Mouse (Mus musculus) midbrain, embryonic 15.5 days (tissue): ENCODE data around the gene Tspan18. TPM values are rescaled to one million over a fixed set of nuclear protein-coding genes. Genes with fewer than 3 reads are reported as not detected.

Experiments used
- ATAC-seq: fragments of 200-750 bp; cut with Nextera tagmentation; replicated peaks from 2 replicates; pipeline ENCODE4 v1.8.0; 2017; ENCODE audit warnings: moderate TSS enrichment
- H3K27ac ChIP-seq: fragments of 300-500 bp; sonication (generic); 2 replicates; pipeline ENCODE4 v1.5.1; 2015; ENCODE audit warnings: mild to moderate bottlenecking, inconsistent platforms
- H3K27me3 ChIP-seq: fragments of 300-500 bp; sonication (generic); replicated peaks from 2 replicates; pipeline ENCODE4 v1.6.1; 2015; ENCODE audit warnings: inconsistent platforms
- H3K36me3 ChIP-seq: fragments of 300-500 bp; sonication (generic); replicated peaks from 2 replicates; pipeline ENCODE4 v1.6.1; 2015; ENCODE audit warnings: inconsistent platforms
- H3K4me1 ChIP-seq: fragments of 300-500 bp; sonication (generic); 2 replicates; pipeline ENCODE4 v1.6.1; 2015; ENCODE audit warnings: inconsistent platforms
- H3K4me2 ChIP-seq: fragments of 300-500 bp; sonication (generic); 2 replicates; pipeline ENCODE4 v1.6.1; 2015; ENCODE audit warnings: inconsistent platforms, mild to moderate bottlenecking, moderate library complexity
- H3K4me3 ChIP-seq: fragments of 300-500 bp; sonication (generic); 2 replicates; pipeline ENCODE4 v1.5.1; 2015; ENCODE audit warnings: mild to moderate bottlenecking, inconsistent platforms
- H3K9ac ChIP-seq: fragments of 300-500 bp; sonication (generic); 2 replicates; pipeline ENCODE4 v1.6.1; 2015; ENCODE audit warnings: mild to moderate bottlenecking, inconsistent platforms
- H3K9me3 ChIP-seq: fragments of 300-500 bp; sonication (generic); 2 replicates; pipeline ENCODE4 v1.6.1; 2016; ENCODE audit warnings: inconsistent platforms
- WGBS: fragments of 180-500 bp; shearing (Covaris S2); methylation state at CpG from one replicate; pipeline ENCODE4 v1.1.7; 2015; ENCODE audit warnings: mixed read lengths; 5-methylcytosine and 5-hydroxymethylcytosine counted together
- polyA plus RNA-seq: library from polyadenylated mRNA; unstranded; fragments of >200 nt; fragmentation: Nextera tagmentation; extraction: Ambion mirVana; gene quantifications from 2 replicates; pipeline ENCODE4 v1.2.1, GENCODE M21; 2015

Tspan18 gene
- polyA plus RNA-seq, 1 experiment from 2014 or later, result 22.6 TPM

GRCm38 (mm10) chr2:93180077-93180844 is 154.0 kb downstream of the Tspan18 start:
- H3K9me3 ChIP-seq, result no peaks in the 10 kb centered on the region
- peak overlapping the region; percentile 56 for H3K4me2 ChIP-seq
- peak overlapping the region; percentile 30 for H3K4me3 ChIP-seq
- no peaks in the 10 kb centered on the region for H3K36me3 ChIP-seq
- 1% methylated on average over 41 of the region's 41 CpGs for WGBS
- peak; percentile 44; the same call in 1 of the 2 replicates for ATAC-seq
- peak overlapping the region; percentile 51 for H3K9ac ChIP-seq
- peak overlapping the region; percentile 75 for H3K27ac ChIP-seq
- H3K4me1 ChIP-seq, result peaks cover 40% of the 10 kb centered on the region
- no peaks in the 10 kb centered on the region for H3K27me3 ChIP-seq

- Histone ChIP-seq H3K27ac (no peak overlapping the region), H3K4me3 (no peak overlapping the region), H3K4me2 (peak overlapping the region; percentile 56; the same call in 1 of the 2 replicates), H3K36me3 (no peaks in the 10 kb centered on the region), H3K9me3 (no peaks in the 10 kb centered on the region), H3K9ac (no peak overlapping the region), H3K27me3 (no peaks in the 10 kb centered on the region), H3K4me1 (peaks cover 44% of the 10 kb centered on the region)
- no peak for ATAC-seq
- WGBS, result 47% methylated on average over 5 of the region's 5 CpGs
Measured at GRCm38 (mm10) chr2:93179603-93180002, 154.7 kb downstream of the Tspan18 start.

GRCm38 (mm10) chr2:93178313-93178677 is 156.0 kb downstream of the Tspan18 start:
- Histone ChIP-seq H3K27ac (no peak overlapping the region), H3K9ac (no peak overlapping the region), H3K36me3 (no peaks in the 10 kb centered on the region), H3K4me3 (no peak overlapping the region), H3K9me3 (no peaks in the 10 kb centered on the region), H3K4me1 (peaks cover 53% of the 10 kb centered on the region), H3K4me2 (no peak overlapping the region), H3K27me3 (no peaks in the 10 kb centered on the region)
- ATAC-seq, result no peak
- WGBS, result 81% methylated on average over 4 of the region's 4 CpGs

GRCm38 (mm10) chr2:93177668-93178312 is 156.5 kb downstream of the Tspan18 start:
- no peak overlapping the region for H3K9ac ChIP-seq
- H3K27me3 ChIP-seq, result no peaks in the 10 kb centered on the region
- no peak overlapping the region for H3K4me2 ChIP-seq
- peak; percentile 29; the same call in 1 of the 2 replicates for ATAC-seq
- WGBS, result 67% methylated on average over 20 of the region's 20 CpGs
- H3K27ac ChIP-seq, result peak overlapping the region; percentile 55; the same call in 1 of the 2 replicates
- no peaks in the 10 kb centered on the region for H3K9me3 ChIP-seq
- peaks cover 53% of the 10 kb centered on the region for H3K4me1 ChIP-seq
- H3K4me3 ChIP-seq, result no peak overlapping the region
- H3K36me3 ChIP-seq, result no peaks in the 10 kb centered on the region

- Histone ChIP-seq H3K4me3 (no peak overlapping the region), H3K27ac (peak overlapping the region; percentile 75), H3K36me3 (no peaks in the 10 kb centered on the region), H3K4me2 (peak overlapping the region; percentile 9; the same call in 1 of the 2 replicates), H3K4me1 (peaks cover 53% of the 10 kb centered on the region), H3K9me3 (no peaks in the 10 kb centered on the region), H3K9ac (no peak overlapping the region; the same call in 1 of the 2 replicates), H3K27me3 (no peaks in the 10 kb centered on the region)
- WGBS, result 5% methylated on average over 17 of the region's 17 CpGs
- peak; percentile 41; the same call in 1 of the 2 replicates for ATAC-seq
Measured at GRCm38 (mm10) chr2:93176871-93177667, 157.2 kb downstream of the Tspan18 start.

- Histone ChIP-seq H3K36me3 (no peaks in the 10 kb centered on the region), H3K4me3 (no peak overlapping the region), H3K4me2 (peak overlapping the region; percentile 9; the same call in 1 of the 2 replicates), H3K4me1 (peaks cover 53% of the 10 kb centered on the region), H3K9ac (no peak overlapping the region; the same call in 1 of the 2 replicates), H3K27ac (peak overlapping the region; percentile 75), H3K9me3 (no peaks in the 10 kb centered on the region), H3K27me3 (no peaks in the 10 kb centered on the region)
- ATAC-seq, result no peak
- WGBS, result 23% methylated on average over 4 of the region's 4 CpGs
Measured at GRCm38 (mm10) chr2:93176193-93176798, 158.0 kb downstream of the Tspan18 start.

- peak overlapping the region; percentile 75 for H3K27ac ChIP-seq
- peaks cover 54% of the 10 kb centered on the region for H3K4me1 ChIP-seq
- H3K9me3 ChIP-seq, result no peaks in the 10 kb centered on the region
- ATAC-seq, result no peak
- no peak overlapping the region for H3K4me2 ChIP-seq
- no peak overlapping the region for H3K4me3 ChIP-seq
- no peaks in the 10 kb centered on the region for H3K27me3 ChIP-seq
- no peak overlapping the region for H3K9ac ChIP-seq
- H3K36me3 ChIP-seq, result no peaks in the 10 kb centered on the region
- WGBS, result 55% methylated on average over 2 of the region's 2 CpGs
Measured at GRCm38 (mm10) chr2:93175721-93176120, 158.6 kb downstream of the Tspan18 start.

- no peak overlapping the region for H3K4me2 ChIP-seq
- 22% methylated on average over 5 of the region's 5 CpGs for WGBS
- H3K27ac ChIP-seq, result no peak overlapping the region
- no peak overlapping the region for H3K9ac ChIP-seq
- ATAC-seq, result no peak
- H3K36me3 ChIP-seq, result no peaks in the 10 kb centered on the region
- peaks cover 52% of the 10 kb centered on the region for H3K4me1 ChIP-seq
- no peaks in the 10 kb centered on the region for H3K27me3 ChIP-seq
- no peaks in the 10 kb centered on the region for H3K9me3 ChIP-seq
- H3K4me3 ChIP-seq, result no peak overlapping the region
Measured at GRCm38 (mm10) chr2:93175278-93175677, 159.0 kb downstream of the Tspan18 start.

- ATAC-seq, result no peak
- Histone ChIP-seq H3K27ac (no peak overlapping the region), H3K36me3 (no peaks in the 10 kb centered on the region)
Measured at GRCm38 (mm10) chr2:93174159-93174558, 160.1 kb downstream of the Tspan18 start.

GRCm38 (mm10) chr2:93172460-93172859 is 161.8 kb downstream of the Tspan18 start:
- no peak for ATAC-seq

More at GRCm38 (mm10) chr2:93174159-93174558, 160.1 kb downstream of the Tspan18 start:
- H3K9ac ChIP-seq, result no peak overlapping the region
- no peak overlapping the region for H3K4me2 ChIP-seq
- no peak overlapping the region for H3K4me3 ChIP-seq
- H3K4me1 ChIP-seq, result peaks cover 43% of the 10 kb centered on the region
- 12% methylated on average over 5 of the region's 5 CpGs for WGBS
- no peaks in the 10 kb centered on the region for H3K27me3 ChIP-seq
- H3K9me3 ChIP-seq, result no peaks in the 10 kb centered on the region

GRCm38 (mm10) chr2:93171929-93172328 is 162.4 kb downstream of the Tspan18 start:
- Histone ChIP-seq H3K36me3 (no peaks in the 10 kb centered on the region), H3K9me3 (no peaks in the 10 kb centered on the region), H3K9ac (no peak overlapping the region), H3K4me2 (no peak overlapping the region), H3K4me1 (peaks cover 29% of the 10 kb centered on the region), H3K27me3 (no peaks in the 10 kb centered on the region), H3K4me3 (no peak overlapping the region), H3K27ac (no peak overlapping the region)
- 74% methylated on average over 6 of the region's 6 CpGs for WGBS
- ATAC-seq, result no peak

More at GRCm38 (mm10) chr2:93172460-93172859, 161.8 kb downstream of the Tspan18 start:
- Histone ChIP-seq H3K4me2 (no peak overlapping the region), H3K27me3 (no peaks in the 10 kb centered on the region), H3K9me3 (no peaks in the 10 kb centered on the region), H3K9ac (no peak overlapping the region), H3K36me3 (no peaks in the 10 kb centered on the region), H3K4me1 (peaks cover 35% of the 10 kb centered on the region), H3K27ac (no peak overlapping the region), H3K4me3 (no peak overlapping the region)
- 55% methylated on average over 5 of the region's 5 CpGs for WGBS
